Mouse (Mus musculus): Measurements from ENCODE around the gene Gucy1a1.
"Not testable (repeated sequence)": the region's sequence is repeated elsewhere in the genome, so short reads cannot be mapped to it uniquely, and the experiment has no call there.

The Gucy1a1 gene

DNA sequence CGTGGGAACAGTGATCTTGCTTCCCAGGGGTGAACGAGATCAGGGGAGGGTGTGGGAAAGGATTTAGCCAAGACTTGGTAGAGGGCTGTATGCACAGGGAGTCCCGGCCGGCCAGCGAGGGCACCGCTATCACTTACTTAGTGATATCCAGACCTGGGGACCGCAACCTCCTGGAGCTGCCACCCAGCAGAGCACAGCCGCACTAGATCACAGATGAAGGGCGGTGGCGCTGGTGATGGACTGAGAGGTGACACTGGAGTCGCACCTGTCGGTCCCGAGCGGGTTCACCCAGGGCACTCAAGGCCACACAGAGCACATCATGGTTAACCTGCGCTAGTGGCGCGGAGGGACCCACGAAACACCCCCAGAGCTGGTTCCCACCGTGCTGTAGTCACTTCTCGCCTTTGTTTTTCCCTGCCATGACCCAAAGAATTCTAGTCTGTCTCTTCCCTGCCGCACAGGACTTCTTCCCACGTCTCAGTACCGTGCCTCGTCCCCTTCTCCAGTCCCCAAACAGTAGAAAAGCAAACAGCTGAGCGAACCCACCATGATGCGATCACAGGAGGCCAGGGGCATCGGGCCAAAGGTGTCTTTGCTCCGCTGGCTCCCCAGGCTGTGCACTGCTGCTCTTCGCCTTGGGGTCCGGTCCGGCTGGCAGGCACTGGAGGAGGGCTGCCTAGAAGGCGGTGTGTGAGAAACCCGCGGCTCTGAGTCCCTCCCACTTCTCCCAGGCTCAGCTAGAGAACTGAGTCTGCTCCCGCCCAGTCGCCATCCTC lies at the start of gene Gucy1a1:
Gene Gucy1a1, minus strand, starts transcription at position 664 of the 776 bp plus-strand sequence.
- DNase-seq (ENCODE audit: low spot score), result peak; percentile 40

DNA sequence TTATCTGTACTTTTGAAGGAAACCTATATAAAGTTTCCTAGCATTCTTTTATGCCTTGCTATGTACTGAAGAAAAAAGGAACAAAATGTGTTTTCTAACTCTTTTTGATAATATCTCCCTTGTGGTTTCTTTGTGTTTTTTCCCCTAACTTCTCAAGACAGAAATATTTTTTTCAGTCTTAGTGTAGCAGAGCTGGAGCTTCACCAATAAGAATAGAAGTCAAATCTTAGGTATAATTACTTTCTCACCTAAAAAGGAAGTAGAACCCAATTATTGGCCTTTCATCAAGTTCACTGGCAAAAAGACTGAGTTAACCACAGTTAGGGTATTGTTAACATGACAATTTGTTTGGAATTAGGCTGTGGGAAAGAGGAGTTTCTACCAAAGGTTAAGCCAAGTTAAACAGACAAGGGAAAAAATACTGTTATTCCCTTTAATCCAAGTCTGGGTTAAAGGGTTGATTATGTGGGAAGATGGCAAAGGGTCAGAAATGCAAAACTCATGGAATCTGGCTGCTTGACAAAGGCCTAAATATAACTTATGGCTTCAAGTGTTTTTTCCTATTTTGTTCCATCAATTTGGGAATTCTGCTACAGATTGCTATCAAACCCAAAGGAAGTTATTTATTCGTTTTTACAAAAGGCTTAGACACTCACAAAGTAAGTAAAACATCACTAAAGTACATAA lies 46.1 kb upstream of the Gucy1a1 start:
- DNase-seq (ENCODE audit: low spot score), result no peak

DNA sequence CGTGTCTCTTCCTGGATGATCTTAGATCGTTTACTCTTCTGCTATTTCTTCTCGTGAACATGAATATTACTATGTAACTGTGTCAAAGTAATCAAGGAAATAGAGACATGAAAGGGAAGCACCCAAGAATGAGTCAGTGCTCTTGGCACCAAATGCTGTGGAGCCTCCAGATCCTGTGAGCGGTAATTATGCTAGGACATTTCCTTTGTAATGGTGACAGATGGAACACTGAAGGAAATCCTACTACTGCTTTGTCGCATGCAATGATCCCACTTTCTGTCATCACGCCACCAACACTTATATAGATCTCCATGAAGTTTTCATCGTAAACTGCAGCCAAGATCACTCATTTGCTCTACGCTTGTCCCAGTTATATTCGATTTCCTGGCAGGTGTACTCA lies 40.0 kb upstream of the Gucy1a1 start:
- no peak for DNase-seq (ENCODE audit: low spot score)

DNA sequence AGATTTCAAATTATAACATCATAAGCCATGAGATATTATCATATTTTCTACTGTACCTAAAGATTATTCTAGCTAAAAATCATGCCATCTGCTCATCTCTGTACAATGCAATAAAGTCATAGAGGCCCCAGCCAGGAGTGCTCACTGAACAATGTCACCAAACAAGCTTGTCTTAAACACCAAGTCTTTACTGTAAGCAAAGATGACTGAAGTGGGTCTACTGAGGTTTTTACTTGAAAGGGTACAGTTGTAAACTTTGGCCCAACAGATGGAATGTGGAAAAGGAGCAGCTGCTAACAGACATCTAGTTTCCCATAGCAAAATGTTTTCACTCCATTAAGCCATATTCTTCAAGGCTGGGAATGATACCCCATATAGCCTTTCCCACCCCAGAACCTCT lies 35.9 kb upstream of the Gucy1a1 start:
- DNase-seq (ENCODE audit: low spot score), result no peak

DNA sequence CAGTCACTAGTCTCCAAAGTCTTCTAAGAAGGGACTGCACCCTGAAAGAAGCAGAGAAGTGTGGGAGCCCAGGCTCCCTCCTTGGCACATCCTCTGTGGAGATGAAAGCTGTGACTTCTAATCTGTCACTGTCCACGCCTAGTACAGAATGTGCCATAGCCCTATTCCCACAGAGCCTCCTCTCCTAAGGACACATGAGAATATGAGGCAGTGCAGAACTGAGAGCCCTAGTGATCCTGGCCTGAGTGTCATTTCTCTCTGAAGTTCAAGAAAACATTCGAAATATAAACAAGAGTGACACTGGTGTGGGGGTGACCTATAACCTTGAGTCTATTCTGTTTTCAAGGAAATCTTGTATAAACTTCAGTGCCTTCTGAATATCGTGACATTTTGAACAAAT lies 34.7 kb upstream of the Gucy1a1 start:
- DNase-seq (ENCODE audit: low spot score), result no peak

DNA sequence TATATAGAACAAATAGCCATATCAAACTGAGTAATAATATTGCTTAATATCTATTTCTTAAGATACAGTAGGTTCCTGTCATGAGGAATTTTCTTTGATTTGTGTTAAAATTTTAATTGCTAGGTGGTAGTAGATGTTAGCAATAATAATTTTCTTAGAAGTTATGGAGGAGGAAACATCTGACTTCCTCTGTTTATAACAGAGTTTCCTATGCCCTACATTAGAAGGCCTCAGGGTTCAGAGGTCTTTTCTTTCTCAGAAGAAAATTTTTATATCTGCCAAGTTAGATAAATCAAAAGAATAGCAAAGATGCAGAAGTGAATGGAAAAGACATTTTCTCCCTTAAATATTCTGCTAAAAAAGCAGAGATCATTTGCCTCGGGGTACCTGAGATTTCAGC lies 29.9 kb upstream of the Gucy1a1 start:
- DNase-seq (ENCODE audit: low spot score), result no peak

DNA sequence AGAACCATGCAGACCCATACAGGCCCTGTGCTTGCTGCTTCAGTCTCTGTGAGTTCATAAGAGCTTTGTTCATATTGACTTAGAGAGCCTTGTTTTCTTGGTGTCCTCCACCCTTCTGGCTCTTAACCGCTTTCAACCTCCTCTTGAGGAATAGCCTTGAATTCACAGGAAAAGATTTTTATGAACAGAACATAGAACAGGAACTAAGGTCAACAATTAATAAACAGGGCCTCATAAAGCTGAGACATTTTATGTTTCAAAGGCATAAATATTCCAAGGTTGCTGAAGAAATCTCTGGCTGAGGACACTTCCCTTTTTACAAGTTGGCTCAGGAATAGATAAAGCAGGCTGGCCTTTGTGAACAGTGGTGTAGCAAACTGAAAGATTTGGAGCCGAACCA lies 21.5 kb upstream of the Gucy1a1 start:
- no peak for DNase-seq (ENCODE audit: low spot score)

DNA sequence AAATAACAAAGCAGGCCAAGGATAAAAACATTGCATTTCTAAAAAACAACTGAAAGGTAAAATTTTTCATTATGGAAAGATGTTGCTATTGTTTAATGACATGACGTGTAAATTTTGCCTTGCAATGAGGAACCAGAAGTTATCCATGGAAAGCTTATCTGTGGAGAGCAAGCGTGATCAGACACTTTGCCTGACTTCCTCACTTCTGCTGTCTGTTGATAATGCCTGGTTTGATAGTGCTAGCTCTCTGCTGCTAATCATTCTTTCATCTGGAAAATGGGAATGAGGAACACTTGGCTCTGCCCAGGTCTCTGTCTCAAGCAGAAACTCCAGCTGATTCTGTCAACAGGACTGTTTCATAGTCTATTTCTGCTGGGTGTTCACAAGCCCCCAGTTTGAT lies 20.3 kb upstream of the Gucy1a1 start:
- no peak for DNase-seq (ENCODE audit: low spot score)

DNA sequence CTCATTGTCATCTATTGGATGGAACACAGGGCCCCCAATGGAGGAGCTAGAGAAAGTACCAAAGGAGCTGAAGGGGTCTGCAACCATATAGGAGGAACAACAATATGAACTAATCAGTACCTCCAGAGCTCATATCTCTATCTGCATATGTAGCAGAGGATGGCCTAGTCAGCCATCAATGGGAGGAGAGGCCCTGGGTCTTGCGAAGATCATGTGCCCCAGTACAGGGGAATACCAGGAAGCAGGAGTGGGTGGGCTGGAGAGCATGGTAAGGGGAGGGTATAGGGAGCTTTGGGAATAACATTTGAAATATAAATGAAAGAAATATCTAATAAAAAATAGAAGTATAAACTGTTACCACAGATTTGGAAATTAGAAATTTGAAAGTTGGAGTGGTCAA lies 17.4 kb upstream of the Gucy1a1 start:
- not testable (repeated sequence) for DNase-seq (ENCODE audit: low spot score)

DNA sequence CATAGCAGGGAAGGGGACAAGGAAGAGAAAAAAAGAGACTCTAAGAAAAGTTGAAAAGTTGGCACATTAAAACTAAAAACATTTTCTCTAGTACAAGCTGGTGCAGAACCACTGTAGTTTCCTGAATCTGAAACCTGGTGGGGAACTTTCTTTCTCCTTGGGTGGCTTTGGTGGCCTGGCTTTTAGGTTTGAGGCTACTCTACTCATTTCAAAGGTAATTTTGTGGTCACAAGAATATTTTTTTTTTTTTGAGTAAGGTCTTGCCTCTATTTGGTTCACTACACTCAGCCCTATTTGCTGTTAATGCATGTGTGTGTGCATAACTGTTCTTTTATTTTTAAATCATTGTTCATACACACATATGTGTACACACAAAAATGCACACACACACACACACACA lies 389 bp upstream of the Gucy1a1 start:
- DNase-seq (ENCODE audit: low spot score), result no peak

DNA sequence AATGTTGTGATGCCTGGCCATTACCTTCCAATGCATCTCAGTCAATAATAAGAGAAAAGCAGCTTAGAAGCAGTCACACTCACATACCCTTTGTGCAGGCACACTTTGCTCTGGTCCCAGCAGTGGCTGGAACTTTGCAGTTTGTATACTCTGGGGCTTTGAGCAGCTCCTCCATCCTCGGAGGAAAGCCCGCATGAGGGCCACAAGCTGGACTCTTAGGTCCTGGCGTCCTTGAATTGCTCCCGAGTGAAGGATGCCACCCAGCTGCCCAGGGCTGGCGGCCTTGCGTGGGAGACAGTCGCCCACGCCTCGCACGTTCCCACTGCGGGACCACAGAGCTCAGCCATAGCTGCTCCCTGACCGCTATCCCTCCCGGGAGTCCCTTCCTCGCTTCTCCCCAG lies 864 bp downstream of the Gucy1a1 start:
- no peak for DNase-seq (ENCODE audit: low spot score)

DNA sequence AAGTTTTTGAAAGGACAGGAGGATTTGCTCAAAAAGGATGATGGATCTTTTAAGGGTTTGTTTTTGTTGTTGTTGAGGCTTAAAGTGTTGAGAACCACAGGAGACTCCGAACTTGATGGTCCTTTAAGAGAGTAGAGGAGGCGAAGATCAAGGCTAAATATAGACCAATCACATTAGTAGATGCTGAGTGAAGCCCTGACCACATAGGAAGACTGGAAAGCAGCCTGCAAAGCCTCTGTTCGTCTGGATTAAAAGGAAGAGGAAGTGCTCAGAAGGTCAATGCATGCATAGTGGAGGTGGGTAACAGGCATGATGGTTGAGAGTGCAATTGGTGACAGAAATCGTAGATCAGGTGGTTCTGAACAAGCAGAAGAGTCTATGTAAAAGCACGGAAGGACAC lies 4.8 kb downstream of the Gucy1a1 start:
- no peak for DNase-seq (ENCODE audit: low spot score)

DNA sequence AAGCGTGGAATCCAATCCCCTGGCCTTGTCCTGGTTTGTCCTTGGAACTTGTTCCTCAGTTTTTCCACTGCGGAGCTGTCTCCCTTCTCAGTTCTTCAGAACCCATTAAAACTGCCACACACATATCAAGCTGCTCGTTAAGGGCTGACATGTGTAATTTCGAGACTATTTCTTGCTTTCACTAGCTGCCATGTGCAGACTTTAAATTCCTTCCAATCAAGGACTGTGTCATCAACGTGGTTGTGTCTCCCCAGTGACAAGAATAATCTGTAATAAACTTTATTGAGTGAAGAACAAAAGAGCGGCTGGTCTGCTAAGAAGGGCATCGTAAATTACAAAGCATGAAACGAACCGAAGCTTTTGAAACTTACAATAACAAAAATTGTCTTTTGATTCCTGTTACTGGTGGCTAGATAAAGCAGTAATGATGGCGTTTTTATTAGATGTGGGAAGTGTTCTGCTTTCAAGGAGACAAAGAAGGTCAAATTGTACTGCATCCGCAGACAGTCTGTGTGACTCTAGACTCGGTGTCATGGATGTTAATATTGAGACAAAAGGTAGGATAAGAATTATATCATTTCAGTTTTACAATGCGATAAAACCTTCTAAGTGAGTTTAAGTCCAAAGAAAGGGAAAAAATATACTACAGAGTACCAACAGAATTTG lies 7.5 kb downstream of the Gucy1a1 start:
- DNase-seq (ENCODE audit: low spot score), result no peak

DNA sequence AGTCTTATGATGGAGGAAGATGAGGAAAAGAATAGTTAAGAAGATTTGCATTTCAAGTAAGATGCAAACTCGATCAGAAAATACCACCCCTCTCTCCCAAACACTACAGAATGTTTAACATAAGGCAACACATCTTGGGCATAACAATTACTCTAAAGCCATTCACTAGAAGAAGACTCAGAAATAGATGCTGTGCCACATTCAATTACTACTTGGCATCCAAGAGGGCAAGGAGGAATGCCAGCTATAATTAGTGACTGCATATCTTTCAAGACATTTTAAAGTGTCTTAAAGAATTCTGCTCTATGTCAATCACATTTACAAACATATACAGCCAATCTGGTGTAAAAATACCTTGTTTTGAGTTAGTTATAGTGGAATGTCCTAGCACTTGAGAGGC lies 10.1 kb downstream of the Gucy1a1 start:
- DNase-seq (ENCODE audit: low spot score), result no peak

DNA sequence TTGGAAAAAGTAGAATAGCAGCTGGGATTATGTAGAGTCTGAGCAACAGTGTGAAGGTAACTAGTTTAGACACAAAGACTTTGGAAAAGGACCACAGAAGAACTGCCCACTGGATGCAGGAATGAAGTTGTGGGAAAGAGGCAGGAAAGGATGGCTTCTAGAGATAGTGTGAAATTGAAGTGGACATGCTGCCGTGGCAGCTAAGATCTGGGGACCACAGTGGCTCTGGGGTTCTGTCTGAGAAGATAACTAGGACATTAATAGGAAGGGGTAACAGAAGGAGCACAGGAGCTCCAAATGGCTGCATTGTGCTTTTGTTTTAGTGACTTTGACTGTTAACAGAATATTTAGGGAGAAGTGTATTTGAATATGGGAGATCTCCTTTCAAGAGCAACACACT lies 16.3 kb downstream of the Gucy1a1 start:
- no peak for DNase-seq (ENCODE audit: low spot score)

DNA sequence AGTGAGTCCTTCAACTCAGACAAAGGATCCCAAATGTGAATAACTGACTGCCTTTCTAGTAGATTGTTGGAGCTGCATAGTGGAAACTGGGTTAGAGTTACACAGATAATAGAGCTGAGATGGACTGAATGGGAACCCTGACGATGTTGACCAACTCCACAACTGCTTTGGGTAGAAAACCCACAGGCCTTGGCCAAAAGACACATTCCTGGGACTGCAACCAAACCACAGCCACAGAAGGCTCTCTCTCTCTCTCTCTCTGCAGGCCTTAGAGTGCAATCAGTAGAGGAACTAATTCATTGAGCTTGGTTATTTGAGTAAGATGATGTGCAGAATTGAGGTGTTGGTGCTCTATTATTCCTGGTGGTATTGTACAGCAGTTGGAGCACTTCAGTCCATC lies 21.0 kb downstream of the Gucy1a1 start:
- no peak for DNase-seq (ENCODE audit: low spot score)

DNA sequence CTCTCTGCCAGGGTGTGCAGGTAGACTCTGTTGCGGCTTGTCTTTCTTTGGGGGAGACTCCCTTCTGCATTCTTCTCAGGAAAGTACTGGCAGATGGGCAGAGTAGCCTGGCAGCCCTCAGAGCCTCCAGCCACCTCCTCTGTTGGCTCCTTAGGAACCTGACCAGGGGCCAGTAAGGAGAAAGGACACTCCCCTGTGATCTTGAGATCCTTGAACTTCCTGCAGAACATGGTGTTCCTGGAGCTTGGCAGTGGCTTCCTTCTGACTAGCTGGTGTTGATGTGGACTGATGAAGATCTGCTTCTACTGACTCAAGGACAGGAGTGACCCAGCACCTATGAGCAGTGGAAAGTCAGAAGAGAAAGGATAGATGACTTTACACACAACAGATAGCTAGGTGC lies 26.7 kb downstream of the Gucy1a1 start:
- peak; percentile 11 for DNase-seq (ENCODE audit: low spot score)

DNA sequence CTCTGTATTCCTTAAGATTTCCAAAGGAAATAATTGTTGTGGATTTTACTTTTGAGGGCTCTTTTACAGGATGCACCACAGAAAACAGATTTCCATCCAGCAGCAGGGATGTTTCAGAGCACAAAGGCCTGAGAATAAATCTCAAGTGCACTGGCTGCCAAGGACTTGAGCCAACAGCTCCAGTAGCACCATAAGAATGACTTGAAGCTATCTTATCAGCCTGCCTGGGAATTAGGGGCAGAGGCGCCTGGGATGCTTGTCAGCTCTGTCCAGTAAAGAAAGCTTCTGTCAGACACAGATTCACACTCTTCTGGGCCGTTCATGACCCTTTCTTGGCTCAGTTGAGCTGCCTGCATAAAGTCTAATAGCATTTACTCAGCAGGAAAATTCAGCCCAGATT lies 33.1 kb downstream of the Gucy1a1 start:
- DNase-seq (ENCODE audit: low spot score), result peak; percentile 50

DNA sequence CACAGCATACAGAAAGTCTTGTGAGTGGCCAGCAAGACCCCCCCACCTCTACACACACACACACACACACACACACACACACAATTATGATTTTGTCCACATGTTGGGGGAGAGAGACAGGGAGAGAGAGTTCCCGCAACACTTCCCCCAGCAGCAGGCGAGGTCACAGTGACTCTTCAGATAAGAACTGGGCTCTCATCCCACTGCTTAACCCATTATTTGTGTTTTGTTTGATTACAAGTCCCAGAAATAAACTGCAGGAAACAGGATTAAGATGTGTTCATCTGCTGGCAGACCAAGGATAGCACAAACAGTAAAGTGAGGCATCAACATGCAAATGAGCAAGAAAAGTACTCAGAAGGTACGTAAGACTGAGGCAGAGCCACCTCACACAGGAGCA lies 33.6 kb downstream of the Gucy1a1 start:
- DNase-seq (ENCODE audit: low spot score), result no peak

DNA sequence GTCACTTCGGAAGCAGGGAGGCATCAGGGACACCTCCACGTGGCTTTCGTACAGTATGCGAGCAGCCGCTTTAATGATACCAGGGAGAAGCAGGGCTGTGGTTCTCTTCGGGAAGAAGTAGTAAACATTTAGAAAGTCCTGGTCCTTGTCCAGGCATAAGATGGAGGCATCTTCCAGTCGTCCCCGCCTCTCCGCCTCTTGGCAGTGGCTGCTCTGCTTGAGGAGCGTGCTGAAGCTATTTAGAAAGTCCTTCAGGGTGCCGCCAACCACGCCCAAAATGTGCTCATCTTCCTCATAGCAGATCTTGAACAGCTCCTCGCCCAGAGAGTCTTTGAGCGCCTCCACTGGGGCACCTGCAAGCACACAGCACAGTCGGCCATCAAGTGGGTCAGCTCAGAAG lies 36.6 kb downstream of the Gucy1a1 start:
- DNase-seq (ENCODE audit: low spot score), result no peak

DNA sequence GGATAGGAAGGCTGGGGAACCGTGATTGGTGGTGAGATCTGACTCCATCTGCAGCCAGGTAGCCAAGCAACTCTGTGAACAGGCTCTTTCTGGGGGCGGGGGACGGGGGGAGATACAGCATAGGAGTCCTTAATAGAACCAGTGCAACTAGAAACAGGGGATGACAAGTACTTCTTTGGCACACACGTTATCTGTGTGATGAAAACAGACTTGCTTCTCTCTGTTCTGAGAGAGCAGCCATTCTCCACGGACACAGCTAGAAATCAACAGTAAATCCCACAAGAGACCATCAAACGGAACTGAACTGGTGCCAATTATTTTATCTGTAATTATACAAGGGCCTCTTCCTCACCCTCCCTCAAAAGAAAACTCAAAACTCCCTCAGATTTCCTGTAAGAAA lies 41.4 kb downstream of the Gucy1a1 start:
- DNase-seq (ENCODE audit: low spot score), result no peak

DNA sequence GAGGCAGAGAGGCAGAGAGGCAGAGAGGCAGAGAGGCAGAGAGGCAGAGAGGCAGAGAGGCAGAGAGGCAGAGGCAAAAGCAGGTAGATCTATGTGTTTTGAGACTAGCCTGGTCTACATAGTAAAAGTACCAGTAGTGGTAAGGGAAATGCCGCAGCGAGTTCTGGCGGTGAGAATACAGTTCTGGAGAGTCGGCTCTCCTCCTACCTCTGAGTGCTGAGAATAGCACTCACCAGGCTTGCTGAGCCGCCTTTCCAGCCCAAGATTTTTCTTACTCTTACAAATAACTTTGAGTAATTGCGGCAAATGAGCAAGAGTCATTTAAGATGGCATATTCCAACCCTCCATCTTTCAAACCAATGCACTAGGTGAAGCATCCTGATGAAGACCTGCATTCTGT lies 46.5 kb downstream of the Gucy1a1 start:
- no peak for DNase-seq (ENCODE audit: low spot score)

DNA sequence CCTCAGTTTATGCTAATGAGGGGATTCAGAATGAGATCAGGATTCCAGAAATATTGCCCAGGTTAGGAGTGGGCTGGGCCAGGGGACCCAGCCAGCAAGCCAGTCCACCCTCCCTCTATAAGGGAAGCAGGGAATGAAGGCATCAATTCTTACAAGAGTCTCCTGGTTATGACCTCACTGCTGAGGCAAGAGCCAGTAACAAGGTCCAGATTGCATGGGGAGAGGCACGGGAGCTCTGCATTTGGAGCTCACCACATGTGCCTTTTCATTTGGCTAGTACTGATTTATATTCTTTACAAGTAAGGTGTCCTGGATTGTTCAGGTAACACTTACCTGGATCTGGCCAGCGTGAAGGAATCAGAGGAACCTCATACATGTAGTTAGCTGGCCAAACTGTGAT lies 48.8 kb downstream of the Gucy1a1 start:
- DNase-seq (ENCODE audit: low spot score), result no peak
